8 mouse cellular contexts compared by ENCODE assay signal in the genomic region with DNA sequence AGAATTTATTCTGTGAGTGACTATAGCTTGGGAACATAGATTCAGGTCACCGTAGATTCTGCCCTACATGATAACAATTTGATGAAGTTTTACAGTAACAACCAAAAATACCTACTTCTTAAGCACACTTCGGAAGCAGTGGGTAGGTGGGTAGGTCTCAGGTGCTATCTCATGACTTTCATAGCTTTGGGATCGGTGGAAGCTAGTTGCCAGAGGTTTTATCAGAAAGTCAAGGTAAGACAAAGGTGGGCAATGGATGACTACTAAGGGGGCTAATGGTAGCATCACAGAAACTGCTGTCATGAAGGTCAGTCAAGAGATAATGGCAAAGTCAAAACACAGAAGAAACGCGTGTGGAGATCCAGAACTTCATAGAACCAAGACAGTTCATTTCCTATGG. TPM values are rescaled to one million over a fixed set of nuclear protein-coding genes. Genes with fewer than 3 reads are reported as not detected.
DNase-seq lines count a peak whose midpoint lies in the region; ATAC-seq and TF ChIP-seq lines count a peak whose summit lies in the region.

No protein-coding gene starts in this region.

- no peak for ATAC-seq in hindbrain, embryonic 15.5 days (ENCODE audit: low FRiP score, low read depth)
- ATAC-seq in midbrain, postnatal 0 days (ENCODE audit: low FRiP score): no peak

- H3K4me3 ChIP-seq in layer of hippocampus, adult 2 months: peak overlapping the region; percentile 92
- H3K4me3 ChIP-seq in hindbrain, embryonic 15.5 days: no peak overlapping the region; the same call in 1 of the 2 replicates
- no peak overlapping the region; the same call in 1 of the 2 replicates for H3K4me3 ChIP-seq in midbrain, postnatal 0 days (ENCODE audit: low read depth, low read length)

- no peaks in the 10 kb centered on the region for H3K9me3 ChIP-seq in hindbrain, embryonic 15.5 days
- no peaks in the 10 kb centered on the region for H3K9me3 ChIP-seq in midbrain, postnatal 0 days (ENCODE audit: low read length)

- H3K9ac ChIP-seq in hindbrain, embryonic 15.5 days: no peak overlapping the region
- no peak overlapping the region for H3K9ac ChIP-seq in midbrain, postnatal 0 days (replicated peaks; ENCODE audit: low read length, poor library complexity, severe bottlenecking)

- peak overlapping the region; percentile 94 for H3K27ac ChIP-seq in layer of hippocampus, adult 2 months
- H3K27ac ChIP-seq in hindbrain, embryonic 15.5 days (replicated peaks): no peak overlapping the region; the same call in 1 of the 2 replicates
- H3K27ac ChIP-seq in midbrain, postnatal 0 days (ENCODE audit: low read depth, low read length): no peak overlapping the region

- DNase-seq in cerebellum, adult 11-12 months: peak; percentile 12
- no peak for DNase-seq in cerebellum, postnatal 14 days
- DNase-seq in layer of hippocampus, adult 2 months (ENCODE audit: low spot score in 2 of 2): no peak
- DNase-seq in layer of hippocampus, adult 9-10 months (ENCODE audit: low spot score): no peak
- no peak for DNase-seq in midbrain, postnatal 0 days (ENCODE audit: low spot score)
- no peak for DNase-seq in ovary, adult 18-20 months (ENCODE audit: low spot score)
- no peak for DNase-seq in urinary bladder, postnatal 36 days (ENCODE audit: low spot score in 2 of 2)

- H3K36me3 ChIP-seq in hindbrain, embryonic 15.5 days: peaks cover 11% of the 10 kb centered on the region; the same call in 1 of the 2 replicates
- peaks cover 12% of the 10 kb centered on the region for H3K36me3 ChIP-seq in midbrain, postnatal 0 days (ENCODE audit: insufficient read depth, low read length)

- H3K27me3 ChIP-seq in hindbrain, embryonic 15.5 days: no peaks in the 10 kb centered on the region
- no peaks in the 10 kb centered on the region for H3K27me3 ChIP-seq in midbrain, postnatal 0 days (ENCODE audit: insufficient read depth, low read length)

- peak overlapping the region; percentile 80 for H3K4me2 ChIP-seq in hindbrain, embryonic 15.5 days
- H3K4me2 ChIP-seq in midbrain, postnatal 0 days (ENCODE audit: low read depth, low read length, poor library complexity, severe bottlenecking): peak overlapping the region; percentile 92; the same call in 1 of the 2 replicates

- peaks cover 48% of the 10 kb centered on the region for H3K4me1 ChIP-seq in hindbrain, embryonic 15.5 days (replicated peaks)
- H3K4me1 ChIP-seq in midbrain, postnatal 0 days (ENCODE audit: insufficient read depth, low read length): peaks cover 12% of the 10 kb centered on the region; the same call in 1 of the 2 replicates

- WGBS in hindbrain, embryonic 15.5 days: 95% methylated on average over 5 of the region's 5 CpGs
- WGBS in midbrain, postnatal 0 days: 97% methylated on average over 5 of the region's 5 CpGs

- no peak for TF ChIP-seq CTCF in layer of hippocampus, adult 2 months (conservative IDR thresholded peaks at IDR 0.05)
- no peak for TF ChIP-seq CTCF in midbrain, postnatal 0 days (IDR thresholded peaks at IDR 0.05)

RNA-seq across cellular contexts. Expression of a gene that starts 0.6 kb away (rescaled TPM):
- 10 to 100 TPM; 58.6 to 59.7 TPM for total RNA-seq in layer of hippocampus, adult 2 months (2021)
- polyA plus RNA-seq in hindbrain, embryonic 15.5 days (2015; fragmentation: Nextera tagmentation; extraction: Ambion mirVana): 40.2 and 43.1 TPM in 2 replicates
- 53.2 and 54.4 TPM in 2 replicates for total RNA-seq in midbrain, postnatal 0 days (2014; rRNA removed)
- polyA plus RNA-seq in midbrain, postnatal 0 days (2015; fragmentation: Nextera tagmentation; extraction: Ambion mirVana): 37.9 and 38.8 TPM in 2 replicates

RNA-seq across cellular contexts. Expression of a gene that starts 0.7 kb away (rescaled TPM):
- total RNA-seq in layer of hippocampus, adult 2 months (2021): 10 to 100 TPM; 51.7 to 53.0 TPM
- polyA plus RNA-seq in hindbrain, embryonic 15.5 days (2015; fragmentation: Nextera tagmentation; extraction: Ambion mirVana): 70.9 and 71.8 TPM in 2 replicates
- total RNA-seq in midbrain, postnatal 0 days (2014; rRNA removed): 57.4 and 62.2 TPM in 2 replicates
- polyA plus RNA-seq in midbrain, postnatal 0 days (2015; fragmentation: Nextera tagmentation; extraction: Ambion mirVana): 59.6 and 66.4 TPM in 2 replicates
